Mouse (Mus musculus) liver (tissue): ENCODE results near the gene Il18.
A peak's percentile ranks its signal among the peaks of the same experiment; 100 is the strongest.

Source experiments
- DNase-seq: peaks from one replicate; pipeline ENCODE4 v3.0.0-alpha.2; 2020; ENCODE audit warnings: mixed read lengths

Il18 gene

GRCm38 (mm10) chr9:50554241-50555093 lies at the start of gene Il18:
Gene Il18 (plus strand): TSS chr9:50554827.
- no peak for DNase-seq

- DNase-seq: no peak
Measured at GRCm38 (mm10) chr9:50505405-50505804, 49.2 kb upstream of the Il18 start.

- no peak for DNase-seq
Measured at GRCm38 (mm10) chr9:50507570-50507969, 47.1 kb upstream of the Il18 start.

GRCm38 (mm10) chr9:50515462-50515861 lies 39.2 kb upstream of the Il18 start:
- DNase-seq: no peak

- no peak for DNase-seq
Measured at GRCm38 (mm10) chr9:50518781-50519180, 35.8 kb upstream of the Il18 start.

GRCm38 (mm10) chr9:50520748-50521147 lies 33.9 kb upstream of the Il18 start:
- DNase-seq: no peak

GRCm38 (mm10) chr9:50521562-50521961 lies 33.1 kb upstream of the Il18 start:
- no peak for DNase-seq

- DNase-seq: no peak
Measured at GRCm38 (mm10) chr9:50522574-50522973, 32.1 kb upstream of the Il18 start.

- DNase-seq: no peak
Measured at GRCm38 (mm10) chr9:50524936-50525335, 29.7 kb upstream of the Il18 start.

GRCm38 (mm10) chr9:50525585-50525984 lies 29.0 kb upstream of the Il18 start:
- DNase-seq: no peak

GRCm38 (mm10) chr9:50527860-50528259 lies 26.8 kb upstream of the Il18 start:
- DNase-seq: no peak

- DNase-seq: peak; percentile 99
Measured at GRCm38 (mm10) chr9:50528293-50528892, 26.2 kb upstream of the Il18 start, which contains the start of gene Pts. Gene Pts (minus strand): TSS chr9:50528724.

GRCm38 (mm10) chr9:50530890-50531289 lies 23.7 kb upstream of the Il18 start:
- DNase-seq: no peak

- DNase-seq: no peak
Measured at GRCm38 (mm10) chr9:50533328-50533727, 21.3 kb upstream of the Il18 start.

GRCm38 (mm10) chr9:50533791-50534190 lies 20.8 kb upstream of the Il18 start:
- DNase-seq: no peak

- no peak for DNase-seq
Measured at GRCm38 (mm10) chr9:50535930-50536329, 18.7 kb upstream of the Il18 start.

GRCm38 (mm10) chr9:50536603-50537135 lies 18.0 kb upstream of the Il18 start:
- no peak for DNase-seq

- no peak for DNase-seq
Measured at GRCm38 (mm10) chr9:50537295-50537694, 17.3 kb upstream of the Il18 start.

GRCm38 (mm10) chr9:50540170-50540569 lies 14.5 kb upstream of the Il18 start:
- no peak for DNase-seq

- DNase-seq: no peak
Measured at GRCm38 (mm10) chr9:50542401-50542800, 12.2 kb upstream of the Il18 start.

GRCm38 (mm10) chr9:50547859-50548478 lies 6.7 kb upstream of the Il18 start:
- no peak for DNase-seq

- DNase-seq: no peak
Measured at GRCm38 (mm10) chr9:50548936-50549335, 5.7 kb upstream of the Il18 start.

- DNase-seq: no peak
Measured at GRCm38 (mm10) chr9:50552206-50552605, 2.4 kb upstream of the Il18 start.

GRCm38 (mm10) chr9:50553547-50553946 lies 1.1 kb upstream of the Il18 start:
- DNase-seq: no peak
